30 mouse cellular contexts compared by ENCODE assay signal in genomic region chr13:15691751-15692464, GRCm38 (mm10).
DNase-seq lines count a peak whose midpoint lies in the region; ATAC-seq and TF ChIP-seq lines count a peak whose summit lies in the region.
"Had no signal": no experiment of that assay in that cellular context is flagged by ENCODE, and none has a peak within 500 bp of the region (broad histone marks: within the 10 kb centered on the region; RNA-seq: fewer than 3 reads in every experiment).

No protein-coding gene starts in this region.

- H3K9ac ChIP-seq in forebrain, embryonic 13.5 days = no peak overlapping the region
- H3K9ac ChIP-seq in forebrain, embryonic 15.5 days (replicated peaks) = no peak overlapping the region
- no peak overlapping the region for H3K9ac ChIP-seq in lung, postnatal 0 days (replicated peaks; ENCODE audit: low read depth)
- H3K9ac ChIP-seq: embryonic facial prominence, embryonic 13.5 days; heart, embryonic 15.5 days; liver, embryonic 12.5 days; liver, postnatal 0 days; midbrain, embryonic 12.5 days; neural tube, embryonic 13.5 days had no signal

- no peaks in the 10 kb centered on the region for H3K36me3 ChIP-seq in forebrain, embryonic 13.5 days (ENCODE audit: poor library complexity, severe bottlenecking)
- no peaks in the 10 kb centered on the region for H3K36me3 ChIP-seq in forebrain, embryonic 15.5 days
- H3K36me3 ChIP-seq in lung, postnatal 0 days (ENCODE audit: insufficient read depth, low read length) = no peaks in the 10 kb centered on the region
- H3K36me3 ChIP-seq: embryonic facial prominence, embryonic 13.5 days; heart, embryonic 10.5 days; heart, embryonic 15.5 days; liver, embryonic 12.5 days; midbrain, embryonic 12.5 days; neural tube, embryonic 13.5 days had no signal

- no peak overlapping the region for H3K4me2 ChIP-seq in forebrain, embryonic 13.5 days
- H3K4me2 ChIP-seq in forebrain, embryonic 15.5 days (replicated peaks) = no peak overlapping the region
- no peak overlapping the region; the same call in 1 of the 2 replicates for H3K4me2 ChIP-seq in lung, postnatal 0 days (replicated peaks; ENCODE audit: low read depth, low read length)
- H3K4me2 ChIP-seq: embryonic facial prominence, embryonic 13.5 days; heart, embryonic 15.5 days; liver, embryonic 12.5 days; midbrain, embryonic 12.5 days; neural tube, embryonic 13.5 days had no signal

- no peak overlapping the region for H3K27ac ChIP-seq in forebrain, embryonic 13.5 days
- H3K27ac ChIP-seq in forebrain, embryonic 15.5 days (replicated peaks) = no peak overlapping the region
- no peak overlapping the region for H3K27ac ChIP-seq in lung, postnatal 0 days (ENCODE audit: low read length)
- peak overlapping the region; percentile 91 for H3K27ac ChIP-seq in embryonic fibroblast, embryonic 13.5 days (ENCODE audit: insufficient read depth, low read length)
- H3K27ac ChIP-seq: embryonic facial prominence, embryonic 13.5 days; heart, embryonic 10.5 days; heart, embryonic 15.5 days; layer of hippocampus, adult 2 months; liver, embryonic 12.5 days; midbrain, embryonic 12.5 days; neural tube, embryonic 13.5 days; stomach, postnatal 0 days had no signal

- no peak for TF ChIP-seq CTCF in lung, postnatal 0 days (IDR thresholded peaks at IDR 0.05)
- TF ChIP-seq CTCF in embryonic fibroblast, embryonic 13.5 days (IDR thresholded peaks at IDR 0.05; ENCODE audit: borderline replicate concordance, insufficient read depth, low read length) = no peak

- TF ChIP-seq EP300 in lung, postnatal 0 days (IDR thresholded peaks at IDR 0.05) = no peak

- ATAC-seq in forebrain, embryonic 13.5 days = peak; percentile 43; the same call in 1 of the 2 replicates
- ATAC-seq in forebrain, embryonic 15.5 days (replicated peaks) = no peak
- 0 out of 2 replicates have a peak, but pooled peaks have one; percentile 37 for ATAC-seq in lung, postnatal 0 days
- ATAC-seq: inflammation-experienced regulatory T-cells, adult 6 months; liver, embryonic 12.5 days; liver, postnatal 0 days had no signal

- peak; percentile 27 for DNase-seq in lung, postnatal 0 days (ENCODE audit: low spot score)
- DNase-seq in lung, postnatal 36 days = no peak
- peak; percentile 76 for DNase-seq in Muller cell, postnatal 12 days (ENCODE audit: inconsistent ontology term)
- DNase-seq in adrenal gland, postnatal 14 days = no peak
- DNase-seq: adrenal gland, adult 2 months; cerebellum, adult 2 months; cerebellum, postnatal 14 days; gastrocnemius, postnatal 14 days; heart, adult 11 months; kidney, adult 11 months; kidney, postnatal 14 days; left cerebral cortex, postnatal 4 days; liver, postnatal 0 days; lung, postnatal 10 days; right cerebral cortex, postnatal 4 days; thymus, adult 18-20 months; thymus, postnatal 36 days had no signal

- 44% methylated on average over 5 of the region's 5 CpGs for WGBS in forebrain, embryonic 13.5 days
- 29% methylated on average over 5 of the region's 5 CpGs for WGBS in forebrain, embryonic 15.5 days
- WGBS in lung, postnatal 0 days = 52% methylated on average over 5 of the region's 5 CpGs

- H3K4me3 ChIP-seq in forebrain, embryonic 13.5 days = no peak overlapping the region
- no peak overlapping the region for H3K4me3 ChIP-seq in forebrain, embryonic 15.5 days
- no peak overlapping the region for H3K4me3 ChIP-seq in lung, postnatal 0 days (ENCODE audit: low read depth, low read length)
- H3K4me3 ChIP-seq in embryonic fibroblast, embryonic 13.5 days (ENCODE audit: insufficient read depth, low read length) = no peak overlapping the region
- H3K4me3 ChIP-seq: embryonic facial prominence, embryonic 13.5 days; heart, embryonic 10.5 days; heart, embryonic 15.5 days; layer of hippocampus, adult 2 months; liver, embryonic 12.5 days; midbrain, embryonic 12.5 days; neural tube, embryonic 13.5 days had no signal

- H3K4me1 ChIP-seq in forebrain, embryonic 13.5 days = peaks cover 7% of the 10 kb centered on the region
- H3K4me1 ChIP-seq in forebrain, embryonic 15.5 days = 0 out of 2 replicates have a peak, but pooled peaks cover 6% of the 10 kb centered on the region
- no peaks in the 10 kb centered on the region for H3K4me1 ChIP-seq in lung, postnatal 0 days (ENCODE audit: insufficient read depth, low read depth, low read length)
- H3K4me1 ChIP-seq in embryonic fibroblast, embryonic 13.5 days (ENCODE audit: control insufficient read depth, insufficient read depth, low read length) = peaks cover 6% of the 10 kb centered on the region
- H3K4me1 ChIP-seq: heart, embryonic 10.5 days; liver, embryonic 12.5 days had no signal

- no peak for TF ChIP-seq POLR2A in embryonic fibroblast, embryonic 13.5 days (IDR thresholded peaks at IDR 0.05; ENCODE audit: low read depth, low read length)

- H3K27me3 ChIP-seq in forebrain, embryonic 13.5 days = no peaks in the 10 kb centered on the region
- H3K27me3 ChIP-seq in forebrain, embryonic 15.5 days = no peaks in the 10 kb centered on the region
- no peaks in the 10 kb centered on the region for H3K27me3 ChIP-seq in lung, postnatal 0 days (replicated peaks; ENCODE audit: insufficient read depth, low read length)
- H3K27me3 ChIP-seq: CH12.LX; embryonic facial prominence, embryonic 13.5 days; heart, embryonic 15.5 days; liver, embryonic 12.5 days; midbrain, embryonic 12.5 days; neural tube, embryonic 13.5 days had no signal

- no peaks in the 10 kb centered on the region for H3K9me3 ChIP-seq in forebrain, embryonic 13.5 days (replicated peaks)
- no peaks in the 10 kb centered on the region for H3K9me3 ChIP-seq in forebrain, embryonic 15.5 days
- no peaks in the 10 kb centered on the region for H3K9me3 ChIP-seq in lung, postnatal 0 days (ENCODE audit: low read length)
- H3K9me3 ChIP-seq: embryonic facial prominence, embryonic 13.5 days; heart, embryonic 10.5 days; heart, embryonic 15.5 days; liver, embryonic 12.5 days; midbrain, embryonic 12.5 days; neural tube, embryonic 13.5 days had no signal

Comparison
In these comparisons a context has a peak if more than half of its experiments do, and no peak if none do; other contexts are left out.
1. DNase-seq: peak in lung, postnatal 0 days (single experiment) and Muller cell, postnatal 12 days (single experiment); none in lung, postnatal 36 days (single experiment) and adrenal gland, postnatal 14 days (single experiment).